Comparison of ENCODE assay signal across 7 mouse cellular contexts in genomic region chr5:134314688-134315622, GRCm38 (mm10). TPM values are rescaled to one million over a fixed set of nuclear protein-coding genes. Genes with fewer than 3 reads are reported as not detected.
DNase-seq lines count a peak whose midpoint lies in the region; ATAC-seq lines count a peak whose summit lies in the region.

Gtf2i (minus strand) TSS chr5:134314760.

- H3K9ac ChIP-seq in embryonic facial prominence, embryonic 11.5 days (replicated peaks; ENCODE audit: low read length) = peak within 1 kb of the TSS; percentile 100
- H3K9ac ChIP-seq in midbrain, embryonic 13.5 days (replicated peaks) = peak within 1 kb of the TSS; percentile 98

- no peaks in the 10 kb centered on the region for H3K9me3 ChIP-seq in embryonic facial prominence, embryonic 11.5 days (replicated peaks; ENCODE audit: control insufficient read depth, low read length)
- no peaks in the 10 kb centered on the region for H3K9me3 ChIP-seq in limb, embryonic 10.5 days (replicated peaks)
- H3K9me3 ChIP-seq in midbrain, embryonic 13.5 days = no peaks in the 10 kb centered on the region

- peak within 1 kb of the TSS; percentile 100 for H3K27ac ChIP-seq in embryonic facial prominence, embryonic 11.5 days (replicated peaks; ENCODE audit: low read depth, low read length)
- peak within 1 kb of the TSS; percentile 100 for H3K27ac ChIP-seq in limb, embryonic 10.5 days
- H3K27ac ChIP-seq in midbrain, embryonic 13.5 days = peak within 1 kb of the TSS; percentile 100

- H3K4me1 ChIP-seq in embryonic facial prominence, embryonic 11.5 days (ENCODE audit: control insufficient read depth, insufficient read depth, low read length) = no peaks in the 10 kb centered on the region
- peaks cover 35% of the 10 kb centered on the region for H3K4me1 ChIP-seq in limb, embryonic 10.5 days
- H3K4me1 ChIP-seq in midbrain, embryonic 13.5 days (replicated peaks) = peaks cover 48% of the 10 kb centered on the region

- peak within 1 kb of the TSS; percentile 55 for H3K4me2 ChIP-seq in embryonic facial prominence, embryonic 11.5 days (ENCODE audit: low read depth, low read length)
- H3K4me2 ChIP-seq in midbrain, embryonic 13.5 days (replicated peaks) = peak within 1 kb of the TSS; percentile 81

- peak; percentile 97 for DNase-seq in adrenal gland, postnatal 14 days
- DNase-seq in embryonic facial prominence, embryonic 11.5 days (ENCODE audit: low spot score) = peak; percentile 98
- DNase-seq in kidney, adult 11 months = peak; percentile 97
- peak; percentile 97 for DNase-seq in limb, embryonic 10.5 days (ENCODE audit: low spot score)
- peak; percentile 81 for DNase-seq in spleen, adult 12 weeks (ENCODE audit: low spot score)

- H3K27me3 ChIP-seq in embryonic facial prominence, embryonic 11.5 days (ENCODE audit: control insufficient read depth, insufficient read depth, low read length) = no peaks in the 10 kb centered on the region
- no peaks in the 10 kb centered on the region for H3K27me3 ChIP-seq in limb, embryonic 10.5 days (ENCODE audit: low read depth, poor library complexity, severe bottlenecking)
- no peaks in the 10 kb centered on the region for H3K27me3 ChIP-seq in midbrain, embryonic 13.5 days

- under 1% methylated on average over 40 of the region's 40 CpGs for WGBS in embryonic facial prominence, embryonic 11.5 days
- WGBS in limb, embryonic 10.5 days = under 1% methylated on average over 40 of the region's 40 CpGs
- under 1% methylated on average over 40 of the region's 40 CpGs for WGBS in midbrain, embryonic 13.5 days

- peak; percentile 94 for ATAC-seq in embryonic facial prominence, embryonic 11.5 days (replicated peaks; ENCODE audit: insufficient number of reproducible peaks, low FRiP score, low TSS enrichment, low read depth)
- peak; percentile 71 for ATAC-seq in granulocyte monocyte progenitor cell, adult 5-6 weeks (replicated peaks; ENCODE audit: poor library complexity, severe bottlenecking)
- peak; percentile 93 for ATAC-seq in midbrain, embryonic 13.5 days

- peaks cover 4% of the 10 kb centered on the region; the same call in 1 of the 2 replicates for H3K36me3 ChIP-seq in embryonic facial prominence, embryonic 11.5 days (replicated peaks; ENCODE audit: control insufficient read depth, insufficient read depth, low read depth, low read length)
- H3K36me3 ChIP-seq in limb, embryonic 10.5 days = peaks cover 23% of the 10 kb centered on the region
- H3K36me3 ChIP-seq in midbrain, embryonic 13.5 days = peaks cover 16% of the 10 kb centered on the region

- H3K4me3 ChIP-seq in embryonic facial prominence, embryonic 11.5 days (ENCODE audit: low read depth, low read length) = peak within 1 kb of the TSS; percentile 92
- H3K4me3 ChIP-seq in limb, embryonic 10.5 days = peak within 1 kb of the TSS; percentile 93
- peak within 1 kb of the TSS; percentile 83 for H3K4me3 ChIP-seq in midbrain, embryonic 13.5 days (replicated peaks)

RNA-seq across cellular contexts. Expression of gene Gtf2i, which starts in this region (rescaled TPM):
- 231 and 237 TPM in 2 replicates for total RNA-seq in adrenal gland, postnatal 14 days (2021)
- 186 and 193 TPM in 2 replicates for polyA plus RNA-seq in embryonic facial prominence, embryonic 11.5 days (2014; fragmentation: Nextera tagmentation; extraction: Ambion mirVana)
- total RNA-seq in granulocyte monocyte progenitor cell, adult 5-6 weeks (2014; fragmentation: Nextera tagmentation) = 139 and 142 TPM in 2 replicates
- 49.9 and 63.1 TPM in 2 replicates for total RNA-seq in granulocyte monocyte progenitor cell, adult 5-6 weeks (2017)
- polyA plus RNA-seq in limb, embryonic 10.5 days (2016; fragmentation: Nextera tagmentation; extraction: Ambion mirVana) = 180 and 204 TPM in 2 replicates
- 190 and 191 TPM in 2 replicates for polyA plus RNA-seq in midbrain, embryonic 13.5 days (2015; fragmentation: Nextera tagmentation; extraction: Ambion mirVana)

Comparison
In these comparisons a context has a peak if more than half of its experiments do, and no peak if none do; other contexts are left out.
1. Peak in every context shown above with its lines: DNase-seq, ATAC-seq, H3K4me3 ChIP-seq and H3K27ac ChIP-seq.